ENCODE assay signal across 10 mouse cellular contexts in genomic region chr6:99265173-99265572, GRCm38 (mm10).
DNase-seq lines count a peak whose midpoint lies in the region; ATAC-seq and TF ChIP-seq lines count a peak whose summit lies in the region.
"Had no signal": no experiment of that assay in that cellular context is flagged by ENCODE, and none has a peak within 500 bp of the region (broad histone marks: within the 10 kb centered on the region; RNA-seq: fewer than 3 reads in every experiment).

No protein-coding gene starts in this region.

- WGBS in heart, embryonic 12.5 days = 37% methylated on average over 4 of the region's 4 CpGs
- WGBS in intestine, postnatal 0 days = 28% methylated on average over 4 of the region's 4 CpGs
- 23% methylated on average over 4 of the region's 4 CpGs for WGBS in stomach, embryonic 14.5 days

- ATAC-seq in heart, embryonic 12.5 days (ENCODE audit: insufficient number of reproducible peaks, low FRiP score) = no peak
- no peak for ATAC-seq in megakaryocyte, adult 5-6 weeks (ENCODE audit: poor library complexity, severe bottlenecking)
- no peak for ATAC-seq in intestine, postnatal 0 days
- no peak for ATAC-seq in stomach, embryonic 14.5 days (ENCODE audit: insufficient number of reproducible peaks, insufficient read depth, low FRiP score, low read depth)
- ATAC-seq in megakaryocyte-erythroid progenitor cell, adult 5-6 weeks (replicated peaks; ENCODE audit: low FRiP score, low TSS enrichment, poor library complexity, severe bottlenecking) = no peak

- H3K4me1 ChIP-seq in heart, embryonic 12.5 days (replicated peaks) = peaks cover 64% of the 10 kb centered on the region
- peaks cover 65% of the 10 kb centered on the region for H3K4me1 ChIP-seq in megakaryocyte, embryonic 14.5 days
- peaks cover 10% of the 10 kb centered on the region for H3K4me1 ChIP-seq in intestine, postnatal 0 days (replicated peaks; ENCODE audit: control insufficient read depth, insufficient read depth, low read length)
- peaks cover 48% of the 10 kb centered on the region for H3K4me1 ChIP-seq in stomach, embryonic 14.5 days (ENCODE audit: control insufficient read depth, insufficient read depth, low read length)

- DNase-seq in heart, adult 8-10 months (ENCODE audit: low spot score) = no peak
- DNase-seq in kidney, adult 9 months = no peak
- DNase-seq: gastrocnemius, postnatal 10 days; kidney, postnatal 36 days had no signal

- H3K9me3 ChIP-seq in heart, embryonic 12.5 days (replicated peaks) = no peaks in the 10 kb centered on the region
- no peaks in the 10 kb centered on the region for H3K9me3 ChIP-seq in megakaryocyte, embryonic 14.5 days
- H3K9me3 ChIP-seq in intestine, postnatal 0 days (ENCODE audit: control insufficient read depth) = no peaks in the 10 kb centered on the region
- H3K9me3 ChIP-seq in stomach, embryonic 14.5 days (ENCODE audit: control insufficient read depth, low read depth, low read length) = no peaks in the 10 kb centered on the region

- no peaks in the 10 kb centered on the region for H3K27me3 ChIP-seq in heart, embryonic 12.5 days (replicated peaks)
- peaks cover 2% of the 10 kb centered on the region for H3K27me3 ChIP-seq in megakaryocyte, embryonic 14.5 days (replicated peaks)
- H3K27me3 ChIP-seq in intestine, postnatal 0 days (replicated peaks; ENCODE audit: control insufficient read depth, insufficient read depth, low read length) = no peaks in the 10 kb centered on the region
- no peaks in the 10 kb centered on the region for H3K27me3 ChIP-seq in stomach, embryonic 14.5 days (ENCODE audit: control insufficient read depth, insufficient read depth, low read length)

- H3K27ac ChIP-seq in heart, embryonic 12.5 days (ENCODE audit: poor library complexity, severe bottlenecking) = peak overlapping the region; percentile 94
- H3K27ac ChIP-seq in intestine, postnatal 0 days (ENCODE audit: low read depth, low read length) = no peak overlapping the region
- peak overlapping the region; percentile 90 for H3K27ac ChIP-seq in stomach, embryonic 14.5 days (ENCODE audit: low read length)

- H3K4me2 ChIP-seq in heart, embryonic 12.5 days = peak overlapping the region; percentile 64
- peak overlapping the region; percentile 63 for H3K4me2 ChIP-seq in intestine, postnatal 0 days (replicated peaks; ENCODE audit: low read depth)
- H3K4me2 ChIP-seq in stomach, embryonic 14.5 days (replicated peaks; ENCODE audit: low read depth, low read length) = peak overlapping the region; percentile 31

- H3K36me3 ChIP-seq in heart, embryonic 12.5 days = no peaks in the 10 kb centered on the region
- H3K36me3 ChIP-seq in megakaryocyte, embryonic 14.5 days (replicated peaks; ENCODE audit: low read length) = no peaks in the 10 kb centered on the region
- H3K36me3 ChIP-seq in intestine, postnatal 0 days (ENCODE audit: control insufficient read depth, insufficient read depth) = no peaks in the 10 kb centered on the region
- H3K36me3 ChIP-seq in stomach, embryonic 14.5 days (ENCODE audit: control insufficient read depth, insufficient read depth, low read length) = no peaks in the 10 kb centered on the region

- TF ChIP-seq CTCF in intestine, postnatal 0 days (IDR thresholded peaks at IDR 0.05; ENCODE audit: low read depth) = peak; percentile 63

- H3K9ac ChIP-seq in heart, embryonic 12.5 days = 0 out of 2 replicates have a peak overlapping the region, but pooled peaks have one; percentile 20
- no peak overlapping the region; the same call in 1 of the 2 replicates for H3K9ac ChIP-seq in intestine, postnatal 0 days (ENCODE audit: low read depth, low read length)
- H3K9ac ChIP-seq in stomach, embryonic 14.5 days (replicated peaks; ENCODE audit: low read depth, low read length) = no peak overlapping the region

- peak overlapping the region; percentile 34; the same call in 1 of the 2 replicates for H3K4me3 ChIP-seq in heart, embryonic 12.5 days
- H3K4me3 ChIP-seq in megakaryocyte, embryonic 14.5 days (replicated peaks) = peak overlapping the region; percentile 53
- peak overlapping the region; percentile 32; the same call in 1 of the 2 replicates for H3K4me3 ChIP-seq in intestine, postnatal 0 days (ENCODE audit: low read depth, low read length)
- no peak overlapping the region for H3K4me3 ChIP-seq in stomach, embryonic 14.5 days (ENCODE audit: low read depth, low read length)
